Mouse (Mus musculus): Measurements from ENCODE around the gene Gfod2. TPM values are rescaled to one million over a fixed set of nuclear protein-coding genes. Genes with fewer than 3 reads are reported as not detected.

The Gfod2 gene
- total and polyA plus RNA-seq, 2 experiments, result 3.4 to 6.3 TPM

GRCm38 (mm10) chr8:105700966-105701824 is 57.3 kb downstream of the Gfod2 start, which contains the start of the genes Acd and Pard6a:
Gene Acd, minus strand, starts transcription at chr8:105701102.
Gene Pard6a, plus strand, starts transcription at chr8:105701148.
- no peaks in the 10 kb centered on the region for H3K36me3 ChIP-seq (ENCODE audit: control insufficient read depth, insufficient read depth, low read length)
- peak; percentile 83 for DNase-seq (ENCODE audit: extremely low read depth, low read depth, low spot score)
- TF ChIP-seq POLR2A (IDR thresholded peaks at IDR 0.05; ENCODE audit: extremely low read depth, insufficient read depth, low read length), result peak; percentile 42; the same call in 1 of the 2 replicates
- no peak for TF ChIP-seq CTCF (IDR thresholded peaks at IDR 0.05; ENCODE audit: low read depth, low read length)
- no peaks in the 10 kb centered on the region for H3K27me3 ChIP-seq (ENCODE audit: control insufficient read depth, insufficient read depth, low read length)
- H3K27ac ChIP-seq (replicated peaks; ENCODE audit: insufficient read depth, low read depth, low read length), result peak within 1 kb of the TSS; percentile 90
- H3K4me1 ChIP-seq (ENCODE audit: control insufficient read depth, insufficient read depth, low read length), result peaks cover 5% of the 10 kb centered on the region
- H3K79me2 ChIP-seq (ENCODE audit: control insufficient read depth, insufficient read depth, low read length), result no peaks in the 10 kb centered on the region
- peak within 1 kb of the TSS; percentile 75 for H3K9ac ChIP-seq (ENCODE audit: low read depth, low read length)
- WGBS, result under 1% methylated on average over 60 of the region's 60 CpGs
- H3K4me3 ChIP-seq (ENCODE audit: insufficient read depth, low read depth, low read length), result peak within 1 kb of the TSS; percentile 75

DNA sequence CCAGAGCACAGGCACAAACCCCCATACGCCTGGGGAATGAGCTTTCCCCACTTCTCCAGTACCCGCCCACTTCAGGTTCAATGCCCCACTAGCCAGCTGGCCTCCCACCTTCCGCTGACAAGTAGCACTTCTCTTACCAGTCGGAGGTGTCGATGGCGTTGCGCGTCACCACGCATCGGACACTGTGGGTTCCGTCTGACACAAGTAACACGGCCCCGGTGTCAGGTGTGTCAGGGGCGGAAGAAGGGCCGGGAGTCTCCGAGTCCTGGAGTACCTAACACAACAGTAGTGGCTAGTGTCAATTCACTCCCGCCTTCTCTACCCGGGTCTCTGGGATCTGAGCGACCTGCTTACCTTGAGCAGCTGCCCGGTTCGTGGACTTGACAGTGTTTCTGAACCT is 57.9 kb downstream of the Gfod2 start:
- Histone ChIP-seq H3K4me1 (ENCODE audit: control insufficient read depth, insufficient read depth, low read length) (peaks cover 5% of the 10 kb centered on the region), H3K9ac (ENCODE audit: low read depth, low read length) (peak overlapping the region; percentile 75), H3K79me2 (ENCODE audit: control insufficient read depth, insufficient read depth, low read length) (no peaks in the 10 kb centered on the region), H3K4me3 (ENCODE audit: insufficient read depth, low read depth, low read length) (peak overlapping the region; percentile 75), H3K27ac (replicated peaks; ENCODE audit: insufficient read depth, low read depth, low read length) (peak overlapping the region; percentile 27), H3K27me3 (ENCODE audit: control insufficient read depth, insufficient read depth, low read length) (no peaks in the 10 kb centered on the region), H3K36me3 (ENCODE audit: control insufficient read depth, insufficient read depth, low read length) (no peaks in the 10 kb centered on the region)
- DNase-seq (ENCODE audit: extremely low read depth, low read depth, low spot score), result peak; percentile 52
- no peak for TF ChIP-seq CTCF (IDR thresholded peaks at IDR 0.05; ENCODE audit: low read depth, low read length)
- no peak for TF ChIP-seq POLR2A (IDR thresholded peaks at IDR 0.05; ENCODE audit: extremely low read depth, insufficient read depth, low read length)
- WGBS, result under 1% methylated on average over 21 of the region's 21 CpGs

- Histone ChIP-seq H3K36me3 (ENCODE audit: control insufficient read depth, insufficient read depth, low read length) (no peaks in the 10 kb centered on the region), H3K4me1 (ENCODE audit: control insufficient read depth, insufficient read depth, low read length) (peaks cover 5% of the 10 kb centered on the region), H3K27ac (replicated peaks; ENCODE audit: insufficient read depth, low read depth, low read length) (no peak overlapping the region), H3K79me2 (ENCODE audit: control insufficient read depth, insufficient read depth, low read length) (no peaks in the 10 kb centered on the region), H3K9ac (ENCODE audit: low read depth, low read length) (no peak overlapping the region; the same call in 1 of the 2 replicates), H3K4me3 (ENCODE audit: insufficient read depth, low read depth, low read length) (no peak overlapping the region), H3K27me3 (ENCODE audit: control insufficient read depth, insufficient read depth, low read length) (no peaks in the 10 kb centered on the region)
- 94% methylated on average over 11 of the region's 11 CpGs for WGBS
- TF ChIP-seq CTCF (IDR thresholded peaks at IDR 0.05; ENCODE audit: low read depth, low read length) (no peak), POLR2A (IDR thresholded peaks at IDR 0.05; ENCODE audit: extremely low read depth, insufficient read depth, low read length) (no peak)
- no peak for DNase-seq (ENCODE audit: extremely low read depth, low read depth, low spot score)
Observed at GRCm38 (mm10) chr8:105699488-105700215, 58.8 kb downstream of the Gfod2 start.

GRCm38 (mm10) chr8:105698734-105699133 is 59.7 kb downstream of the Gfod2 start:
- Histone ChIP-seq H3K36me3 (ENCODE audit: control insufficient read depth, insufficient read depth, low read length) (no peaks in the 10 kb centered on the region), H3K27me3 (ENCODE audit: control insufficient read depth, insufficient read depth, low read length) (peaks cover 5% of the 10 kb centered on the region), H3K4me3 (ENCODE audit: insufficient read depth, low read depth, low read length) (no peak overlapping the region), H3K9ac (ENCODE audit: low read depth, low read length) (no peak overlapping the region), H3K27ac (replicated peaks; ENCODE audit: insufficient read depth, low read depth, low read length) (no peak overlapping the region), H3K79me2 (ENCODE audit: control insufficient read depth, insufficient read depth, low read length) (no peaks in the 10 kb centered on the region), H3K4me1 (ENCODE audit: control insufficient read depth, insufficient read depth, low read length) (peaks cover 6% of the 10 kb centered on the region)
- DNase-seq (ENCODE audit: extremely low read depth, low read depth, low spot score), result no peak
- WGBS, result 96% methylated on average over 5 of the region's 5 CpGs
- TF ChIP-seq CTCF (IDR thresholded peaks at IDR 0.05; ENCODE audit: low read depth, low read length) (no peak), POLR2A (IDR thresholded peaks at IDR 0.05; ENCODE audit: extremely low read depth, insufficient read depth, low read length) (no peak)

DNA sequence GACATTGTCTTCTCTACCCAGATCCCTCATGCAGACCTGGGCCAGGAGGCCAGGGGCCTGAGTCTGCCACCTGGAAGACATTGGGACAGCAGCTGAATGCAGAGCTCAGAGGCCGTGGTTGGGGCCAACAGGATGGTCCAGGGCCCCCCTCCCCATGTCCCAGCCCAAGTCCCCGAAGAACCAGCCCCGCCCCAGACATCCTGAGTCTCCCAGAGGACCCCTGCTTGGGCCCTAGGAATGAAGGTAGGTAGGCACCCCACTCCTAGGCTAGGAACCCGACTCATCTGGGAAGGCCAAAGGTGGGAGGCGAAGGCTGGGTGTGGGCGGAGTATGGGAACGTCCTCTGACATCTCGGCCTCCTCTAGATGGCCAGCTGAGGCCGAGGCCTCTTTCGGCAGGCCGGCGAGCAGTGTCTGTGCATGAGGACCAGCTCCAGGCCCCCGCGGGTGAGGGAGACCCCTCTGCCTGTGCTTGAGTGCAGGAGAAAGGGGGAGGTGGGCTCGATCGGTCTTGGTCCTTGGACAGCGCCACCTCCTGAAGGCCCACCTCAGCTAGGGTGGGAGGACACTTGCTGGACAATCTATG is 61.2 kb downstream of the Gfod2 start:
- Histone ChIP-seq H3K4me3 (ENCODE audit: insufficient read depth, low read depth, low read length) (no peak overlapping the region), H3K9ac (ENCODE audit: low read depth, low read length) (no peak overlapping the region), H3K79me2 (ENCODE audit: control insufficient read depth, insufficient read depth, low read length) (no peaks in the 10 kb centered on the region), H3K4me1 (ENCODE audit: control insufficient read depth, insufficient read depth, low read length) (peaks cover 6% of the 10 kb centered on the region), H3K27ac (replicated peaks; ENCODE audit: insufficient read depth, low read depth, low read length) (no peak overlapping the region), H3K36me3 (ENCODE audit: control insufficient read depth, insufficient read depth, low read length) (no peaks in the 10 kb centered on the region), H3K27me3 (ENCODE audit: control insufficient read depth, insufficient read depth, low read length) (peaks cover 5% of the 10 kb centered on the region)
- WGBS, result 91% methylated on average over 17 of the region's 17 CpGs
- no peak for DNase-seq (ENCODE audit: extremely low read depth, low read depth, low spot score)
- no peak for TF ChIP-seq POLR2A (IDR thresholded peaks at IDR 0.05; ENCODE audit: extremely low read depth, insufficient read depth, low read length)
- no peak for TF ChIP-seq CTCF (IDR thresholded peaks at IDR 0.05; ENCODE audit: low read depth, low read length)
